In the genomic region with DNA sequence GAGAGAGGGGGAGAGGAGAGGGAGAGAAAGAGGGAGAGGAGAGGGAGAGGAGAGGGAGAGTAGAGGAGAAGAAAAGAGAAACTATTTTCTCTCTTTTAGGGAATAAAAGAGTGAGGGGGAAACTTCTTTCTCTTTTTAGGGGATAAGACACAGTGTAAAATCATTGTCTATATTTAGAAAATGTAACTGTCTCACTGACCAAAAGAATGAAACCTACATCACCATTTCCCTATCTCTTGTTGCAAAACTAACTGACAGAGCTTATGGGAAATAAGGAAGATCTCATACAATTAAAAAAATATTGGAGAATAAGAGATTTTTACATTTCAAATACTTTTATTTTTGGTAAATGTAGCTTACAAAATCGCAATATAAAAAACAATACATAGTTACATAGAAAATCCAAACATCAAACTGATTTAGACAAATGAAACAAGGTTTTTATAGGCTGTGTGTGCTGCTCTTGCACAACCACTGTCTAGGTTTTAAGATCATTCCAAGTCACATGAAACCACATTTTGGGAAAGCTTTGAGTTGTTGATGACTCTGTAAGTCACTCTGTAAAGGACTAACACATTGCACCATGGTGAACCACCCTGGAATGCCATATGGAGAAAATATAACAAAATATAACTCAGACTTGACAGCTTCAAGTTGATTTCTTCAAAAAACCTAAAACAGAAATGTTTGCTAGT, we compare ENCODE assay signal across 27 mouse cellular contexts. TPM values are rescaled to one million over a fixed set of nuclear protein-coding genes. Genes with fewer than 3 reads are reported as not detected.
A peak's percentile ranks its signal among the peaks of the same experiment; 100 is the strongest.
DNase-seq lines count a peak whose midpoint lies in the region; ATAC-seq and TF ChIP-seq lines count a peak whose summit lies in the region.
"Had no signal": no experiment of that assay in that cellular context is flagged by ENCODE, and none has a peak within 500 bp of the region (broad histone marks: within the 10 kb centered on the region; RNA-seq: fewer than 3 reads in every experiment).

No protein-coding gene starts in this region.

- TF ChIP-seq CTCF in C2C12 (IDR thresholded peaks at IDR 0.05; ENCODE audit: control insufficient read depth, insufficient read depth, insufficient read length), result no peak

- peak; percentile 7 for DNase-seq in 3134 (ENCODE audit: extremely low read depth, insufficient read length, low spot score)
- DNase-seq in hindbrain, embryonic 11.5 days (ENCODE audit: low spot score), result no peak
- DNase-seq in lung, postnatal 4 days, result no peak
- DNase-seq in frontal cortex, postnatal 10 days (ENCODE audit: low spot score in 2 of 2), result no peak
- no peak for DNase-seq in testis, postnatal 10 days (ENCODE audit: low spot score)
- DNase-seq: adrenal gland, adult 2 months; adrenal gland, postnatal 14 days; cerebellum, adult 11-12 months; cerebellum, adult 8-10 months; cerebellum, postnatal 10 days; cerebellum, postnatal 36 days; forebrain, postnatal 0 days; gastrocnemius, postnatal 10 days; gastrocnemius, postnatal 36 days; heart, adult 11 months had no signal

- H3K9me3 ChIP-seq in hindbrain, embryonic 11.5 days (ENCODE audit: control insufficient read depth, low read length), result no peaks in the 10 kb centered on the region
- H3K9me3 ChIP-seq: embryonic facial prominence, embryonic 12.5 days; embryonic facial prominence, embryonic 15.5 days; G1E; hindbrain, embryonic 13.5 days; intestine, embryonic 15.5 days had no signal

- peak; percentile 52; the same call in 1 of the 2 replicates for ATAC-seq in common myeloid progenitor, adult 5-6 weeks (replicated peaks; ENCODE audit: low read depth, poor library complexity, severe bottlenecking)
- ATAC-seq in megakaryocyte, adult 5-6 weeks (ENCODE audit: poor library complexity, severe bottlenecking), result peak; percentile 55; the same call in 1 of the 2 replicates
- ATAC-seq in hindbrain, embryonic 11.5 days (ENCODE audit: low FRiP score), result no peak
- ATAC-seq: forebrain, embryonic 14.5 days; forebrain, postnatal 0 days; hindbrain, embryonic 16.5 days; intestine, embryonic 15.5 days had no signal

- no peak overlapping the region for H3ac ChIP-seq in C2C12 (ENCODE audit: control insufficient read depth, insufficient read length, low read depth)

- H3K27me3 ChIP-seq in C2C12 (ENCODE audit: control insufficient read depth, insufficient read depth, insufficient read length), result no peaks in the 10 kb centered on the region
- H3K27me3 ChIP-seq in hindbrain, embryonic 11.5 days (ENCODE audit: control insufficient read depth, insufficient read depth, low read length), result no peaks in the 10 kb centered on the region
- H3K27me3 ChIP-seq: CH12.LX; embryonic facial prominence, embryonic 12.5 days; embryonic facial prominence, embryonic 15.5 days; hindbrain, embryonic 13.5 days; intestine, embryonic 15.5 days had no signal

- no peak overlapping the region for H3K27ac ChIP-seq in hindbrain, embryonic 11.5 days (ENCODE audit: low read depth, low read length)
- H3K27ac ChIP-seq: embryonic facial prominence, embryonic 12.5 days; embryonic facial prominence, embryonic 15.5 days; hindbrain, embryonic 13.5 days; intestine, embryonic 15.5 days had no signal

- H3K36me3 ChIP-seq in C2C12 (ENCODE audit: control insufficient read depth, insufficient read depth), result no peaks in the 10 kb centered on the region
- no peaks in the 10 kb centered on the region for H3K36me3 ChIP-seq in hindbrain, embryonic 11.5 days (ENCODE audit: control insufficient read depth, insufficient read depth, low read length)
- H3K36me3 ChIP-seq: embryonic facial prominence, embryonic 12.5 days; embryonic facial prominence, embryonic 15.5 days; intestine, embryonic 15.5 days had no signal

- H3K4me3 ChIP-seq in C2C12 (ENCODE audit: insufficient read depth, poor library complexity, severe bottlenecking), result no peak overlapping the region
- no peak overlapping the region for H3K4me3 ChIP-seq in hindbrain, embryonic 11.5 days (ENCODE audit: low read depth, low read length)
- H3K4me3 ChIP-seq: embryonic facial prominence, embryonic 12.5 days; embryonic facial prominence, embryonic 15.5 days; hindbrain, embryonic 13.5 days; intestine, embryonic 15.5 days had no signal

- H3K79me2 ChIP-seq in C2C12 (ENCODE audit: control insufficient read depth, insufficient read depth), result no peaks in the 10 kb centered on the region

- H3K79me3 ChIP-seq in C2C12 (ENCODE audit: low read depth), result no peaks in the 10 kb centered on the region

- no peaks in the 10 kb centered on the region for H3K4me1 ChIP-seq in hindbrain, embryonic 11.5 days (replicated peaks; ENCODE audit: control insufficient read depth, insufficient read depth, low read length)
- H3K4me1 ChIP-seq: embryonic facial prominence, embryonic 12.5 days; embryonic facial prominence, embryonic 15.5 days; hindbrain, embryonic 13.5 days; intestine, embryonic 15.5 days had no signal

- H3K4me2 ChIP-seq in hindbrain, embryonic 11.5 days (replicated peaks; ENCODE audit: low read depth, low read length), result no peak overlapping the region
- H3K4me2 ChIP-seq: embryonic facial prominence, embryonic 12.5 days; embryonic facial prominence, embryonic 15.5 days; heart, embryonic 11.5 days; hindbrain, embryonic 13.5 days; intestine, embryonic 15.5 days had no signal

- no peak overlapping the region for H3K9ac ChIP-seq in hindbrain, embryonic 11.5 days (ENCODE audit: low read depth, low read length)
- H3K9ac ChIP-seq: embryonic facial prominence, embryonic 12.5 days; embryonic facial prominence, embryonic 15.5 days; forebrain, postnatal 0 days; hindbrain, embryonic 13.5 days; intestine, embryonic 15.5 days had no signal

- WGBS in hindbrain, embryonic 11.5 days, result 76% methylated on average over 1 of the region's 1 CpGs

TF ChIP-seq in C2C12, 6 proteins besides CTCF, POLR2A, EP300 and RAD21:
- TF ChIP-seq USF1 (IDR thresholded peaks at IDR 0.05; ENCODE audit: low read depth) (no peak), CEBPB (IDR thresholded peaks at IDR 0.05; ENCODE audit: low read depth) (peak; percentile 55)

RNA-seq across cellular contexts. Expression of a gene that starts 18.7 kb away (rescaled TPM):
- polyA plus RNA-seq in C2C12 (2012; fragmentation: generic; extraction: Trizol), result 0.42 TPM
- total RNA-seq in common myeloid progenitor, adult 5-6 weeks (2017), result 7.2 and 7.6 TPM in 2 replicates
- 5.9 and 7.8 TPM in 2 replicates for total RNA-seq in megakaryocyte, adult 5-6 weeks (2015)
- 6.8 and 11.7 TPM in 2 replicates for total RNA-seq in megakaryocyte, adult 5-6 weeks (2017)
- 11.0 and 13.6 TPM in 2 replicates for polyA plus RNA-seq in hindbrain, embryonic 11.5 days (2014; fragmentation: Nextera tagmentation; extraction: Ambion mirVana)

RNA-seq across cellular contexts. Expression of a gene that starts 20.0 kb away (rescaled TPM):
- 16.3 TPM for polyA plus RNA-seq in C2C12 (2012; fragmentation: generic; extraction: Trizol)
- 67.4 TPM in 2 replicates for total RNA-seq in common myeloid progenitor, adult 5-6 weeks (2017)
- 45.1 and 50.2 TPM in 2 replicates for total RNA-seq in megakaryocyte, adult 5-6 weeks (2015)
- 65.7 and 77.2 TPM in 2 replicates for total RNA-seq in megakaryocyte, adult 5-6 weeks (2017)
- 56.8 and 61.6 TPM in 2 replicates for polyA plus RNA-seq in hindbrain, embryonic 11.5 days (2014; fragmentation: Nextera tagmentation; extraction: Ambion mirVana)

RNA-seq across cellular contexts. Expression of a gene that starts 59.1 kb away (rescaled TPM):
- 1.5 TPM for polyA plus RNA-seq in C2C12 (2012; fragmentation: generic; extraction: Trizol)
- total RNA-seq in common myeloid progenitor, adult 5-6 weeks (2017), result 13.1 and 15.8 TPM in 2 replicates
- 5.2 TPM in 2 replicates for total RNA-seq in megakaryocyte, adult 5-6 weeks (2015)
- total RNA-seq in megakaryocyte, adult 5-6 weeks (2017), result 9.4 and 10.9 TPM in 2 replicates
- polyA plus RNA-seq in hindbrain, embryonic 11.5 days (2014; fragmentation: Nextera tagmentation; extraction: Ambion mirVana), result 9.1 and 9.8 TPM in 2 replicates

RNA-seq across cellular contexts. Expression of a gene that starts 59.3 kb away (rescaled TPM):
- 5.0 TPM for polyA plus RNA-seq in C2C12 (2012; fragmentation: generic; extraction: Trizol)
- 7.9 and 13.0 TPM in 2 replicates for total RNA-seq in common myeloid progenitor, adult 5-6 weeks (2017)
- total RNA-seq in megakaryocyte, adult 5-6 weeks (2015), result 23.0 and 26.8 TPM in 2 replicates
- total RNA-seq in megakaryocyte, adult 5-6 weeks (2017), result 13.4 and 18.7 TPM in 2 replicates
- 51.9 and 59.2 TPM in 2 replicates for polyA plus RNA-seq in hindbrain, embryonic 11.5 days (2014; fragmentation: Nextera tagmentation; extraction: Ambion mirVana)
